Mouse (Mus musculus) mature B cell (primary cell): ENCODE data around the gene Ptbp3.
"Not testable (repeated sequence)": the region's sequence is repeated elsewhere in the genome, so short reads cannot be mapped to it uniquely, and the experiment has no call there.

Source experiments
- in situ Hi-C: fragments of 300-500 bp; cut with MboI; formaldehyde crosslinking; loops from 2 replicates; pipeline ENCODE4 v1.14.3; 2019

Gene Ptbp3

GRCm38 (mm10) chr4:59549175-59549976 lies at the start of gene Ptbp3:
Ptbp3 (minus strand) TSS chr4:59549364.
- in situ Hi-C loops = no loop called here

GRCm38 (mm10) chr4:59596556-59596955 lies 47.4 kb upstream of the Ptbp3 start:
- in situ Hi-C loops = no loop called here

- in situ Hi-C loops = no loop called here
These were observed 45.5 kb upstream of the Ptbp3 start for GRCm38 (mm10) chr4:59594614-59595013.

GRCm38 (mm10) chr4:59587872-59588226 lies 38.7 kb upstream of the Ptbp3 start:
- in situ Hi-C loops = no loop called here

GRCm38 (mm10) chr4:59587215-59587871 lies 38.2 kb upstream of the Ptbp3 start:
- in situ Hi-C loops = no loop called here

GRCm38 (mm10) chr4:59585097-59585496 lies 35.9 kb upstream of the Ptbp3 start:
- in situ Hi-C loops = no loop called here

GRCm38 (mm10) chr4:59582186-59582585 lies 33.0 kb upstream of the Ptbp3 start:
- in situ Hi-C loops = no loop called here

- in situ Hi-C loops = no loop called here
These were observed 32.4 kb upstream of the Ptbp3 start, which contains the start of gene Hsdl2 for GRCm38 (mm10) chr4:59581314-59582185. Hsdl2 (plus strand) TSS chr4:59581563.

GRCm38 (mm10) chr4:59580495-59581281 lies 31.5 kb upstream of the Ptbp3 start:
- in situ Hi-C loops = no loop called here

GRCm38 (mm10) chr4:59575184-59575958 lies 26.2 kb upstream of the Ptbp3 start:
- in situ Hi-C loops = no loop called here

- in situ Hi-C loops = no loop called here
These were observed 23.5 kb upstream of the Ptbp3 start for GRCm38 (mm10) chr4:59572521-59573118.

GRCm38 (mm10) chr4:59570519-59570918 lies 21.4 kb upstream of the Ptbp3 start:
- in situ Hi-C loops = not testable (repeated sequence)

- in situ Hi-C loops = loop anchor here (10.0 kb wide), 1 partner anchor 205 kb away; no protein-coding TSS in a partner anchor
These were observed 20.4 kb upstream of the Ptbp3 start for GRCm38 (mm10) chr4:59569538-59569937.

- in situ Hi-C loops = loop anchor here (10.0 kb wide), 1 partner anchor 203 kb away; no protein-coding TSS in a partner anchor
These were observed 18.6 kb upstream of the Ptbp3 start for GRCm38 (mm10) chr4:59567576-59568260.

GRCm38 (mm10) chr4:59565571-59566188 lies 16.5 kb upstream of the Ptbp3 start:
- in situ Hi-C loops = loop anchor here (10.0 kb wide), 1 partner anchor 201 kb away; no protein-coding TSS in a partner anchor

- in situ Hi-C loops = loop anchor here (10.0 kb wide), 1 partner anchor 199 kb away; no protein-coding TSS in a partner anchor
These were observed 15.0 kb upstream of the Ptbp3 start for GRCm38 (mm10) chr4:59564128-59564527.

- in situ Hi-C loops = loop anchor here (10.0 kb wide), 1 partner anchor 195 kb away; no protein-coding TSS in a partner anchor
These were observed 11.0 kb upstream of the Ptbp3 start for GRCm38 (mm10) chr4:59560141-59560540.

GRCm38 (mm10) chr4:59558096-59558720 lies 9.0 kb upstream of the Ptbp3 start:
- in situ Hi-C loops = no loop called here
